Mouse (Mus musculus): ENCODE measurements around the gene Pdpr.
"Not testable (repeated sequence)": the region's sequence is repeated elsewhere in the genome, so short reads cannot be mapped to it uniquely, and the experiment has no call there.

Pdpr gene

GRCm38 (mm10) chr8:111093865-111094718, at the start of gene Pdpr:
Gene Pdpr, plus strand, starts transcription at chr8:111094630.
- DNase-seq (ENCODE audit: low spot score), result peak; percentile 72

DNA sequence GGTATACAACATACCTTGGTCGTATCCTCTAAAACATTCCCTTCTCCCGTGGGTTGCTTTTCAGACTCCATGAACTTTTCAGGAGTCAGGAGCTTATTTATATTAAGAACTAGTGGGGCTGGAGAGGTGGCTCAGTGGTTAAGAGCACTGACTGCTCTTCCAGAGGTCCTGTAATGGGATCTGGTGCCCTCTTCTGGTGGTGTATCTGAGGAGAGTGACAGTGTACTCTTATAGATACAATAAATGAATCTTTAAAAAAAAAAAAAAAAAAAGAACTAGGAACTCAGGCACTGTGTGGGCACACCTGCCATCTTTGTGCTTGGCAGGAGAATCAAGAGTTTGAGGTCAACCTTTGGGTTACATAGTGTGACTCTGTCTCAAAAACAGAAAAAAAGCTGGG, 45.7 kb upstream of the Pdpr start:
- DNase-seq (ENCODE audit: low spot score), result no peak

DNA sequence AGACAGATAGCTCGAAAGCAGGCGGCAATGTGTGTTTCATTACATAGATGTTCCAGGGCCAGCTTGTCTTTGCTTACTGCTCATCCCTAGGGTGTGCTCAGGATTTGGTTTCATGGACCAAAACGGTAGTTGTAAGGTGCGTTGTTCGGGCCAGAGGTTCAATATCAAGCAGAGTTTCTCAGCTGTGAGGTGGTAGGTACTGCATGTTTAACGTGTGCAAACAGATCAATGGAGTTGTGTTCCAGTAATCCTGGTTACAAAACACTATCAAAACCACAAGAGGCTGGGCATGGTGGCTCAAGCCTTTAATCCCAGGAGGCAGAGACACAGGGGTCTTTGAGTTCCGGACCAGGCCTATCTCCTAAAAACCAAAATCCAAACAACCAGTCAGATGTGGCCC, 45.3 kb upstream of the Pdpr start:
- no peak for DNase-seq (ENCODE audit: low spot score)

- DNase-seq (ENCODE audit: low spot score), result no peak
These were observed 40.5 kb upstream of the Pdpr start for GRCm38 (mm10) chr8:111053827-111054518.

- no peak for DNase-seq (ENCODE audit: low spot score)
These were observed 39.3 kb upstream of the Pdpr start for GRCm38 (mm10) chr8:111055031-111055634.

DNA sequence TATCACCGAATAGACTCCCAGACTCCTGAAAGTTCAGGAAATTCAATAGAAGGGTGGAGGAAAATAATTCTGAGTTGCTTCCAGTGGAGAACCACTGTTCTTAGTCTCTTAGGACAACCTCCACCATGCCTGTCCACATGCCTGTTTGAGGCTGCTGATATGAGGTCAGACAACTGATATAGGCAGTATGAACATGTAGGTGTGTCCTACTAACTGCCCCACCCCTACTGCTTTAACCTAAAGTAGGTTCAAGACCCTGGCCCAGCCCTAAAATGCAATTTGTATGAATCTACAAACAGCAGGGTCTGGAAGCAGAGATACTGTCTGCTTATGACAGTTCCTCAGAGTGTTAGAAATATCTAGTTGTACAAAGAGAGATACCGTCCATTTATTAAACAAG, 38.8 kb upstream of the Pdpr start:
- DNase-seq (ENCODE audit: low spot score), result no peak

DNA sequence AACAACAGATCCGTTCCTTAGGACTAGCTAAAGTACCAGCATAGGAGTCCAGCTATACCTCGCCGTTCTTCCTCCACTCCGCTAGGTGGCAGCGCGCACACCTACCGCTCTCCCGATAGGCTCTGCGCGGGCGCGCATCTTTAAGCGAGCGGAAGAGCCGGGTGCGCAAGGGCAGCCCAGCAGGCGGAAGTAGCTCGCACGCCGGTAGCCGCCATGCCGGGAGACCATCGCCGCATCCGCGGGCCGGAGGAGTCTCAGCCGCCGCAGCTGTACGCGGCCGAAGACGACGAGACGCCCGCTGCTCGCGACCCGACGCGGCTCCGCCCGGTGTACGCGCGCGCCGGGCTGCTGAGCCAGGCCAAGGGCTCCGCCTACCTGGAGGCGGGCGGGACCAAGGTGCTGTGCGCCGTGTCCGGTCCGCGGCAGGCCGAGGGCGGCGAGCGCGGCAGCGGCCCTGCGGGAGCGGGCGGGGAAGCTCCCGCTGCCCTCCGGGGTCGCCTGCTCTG, 38.2 kb upstream of the Pdpr start, which contains the start of gene Exosc6:
Gene Exosc6, plus strand, starts transcription at position 182 of the 506 bp plus-strand sequence.
- peak; percentile 60 for DNase-seq (ENCODE audit: low spot score)

- DNase-seq (ENCODE audit: low spot score), result no peak
These were observed 37.6 kb upstream of the Pdpr start for GRCm38 (mm10) chr8:111056691-111057293.

GRCm38 (mm10) chr8:111058946-111059572, 35.4 kb upstream of the Pdpr start:
- no peak for DNase-seq (ENCODE audit: low spot score)

GRCm38 (mm10) chr8:111061688-111062071, 32.8 kb upstream of the Pdpr start:
- no peak for DNase-seq (ENCODE audit: low spot score)

- DNase-seq (ENCODE audit: low spot score), result peak; percentile 47
These were observed 32.2 kb upstream of the Pdpr start for GRCm38 (mm10) chr8:111062072-111062757.

DNA sequence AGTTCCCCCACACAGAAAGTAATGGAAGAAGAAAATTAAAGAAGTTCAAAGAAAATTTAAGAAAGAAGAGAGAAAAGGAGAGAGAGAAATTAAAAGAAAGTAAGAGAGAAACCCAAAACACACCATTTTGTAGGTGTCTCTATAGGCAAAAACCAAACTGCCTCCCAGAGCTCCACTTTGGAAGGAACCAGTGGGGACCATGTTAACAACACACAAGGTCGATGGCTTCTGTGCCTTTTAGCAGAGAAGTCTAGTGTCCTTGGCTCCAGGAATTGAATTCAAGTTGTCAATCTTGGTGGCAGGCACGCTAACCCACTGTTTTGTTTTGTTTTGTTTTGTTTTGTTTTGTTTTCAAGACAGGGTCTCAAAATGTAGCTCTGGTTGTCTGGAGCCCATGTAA, 31.5 kb upstream of the Pdpr start:
- DNase-seq (ENCODE audit: low spot score), result no peak

DNA sequence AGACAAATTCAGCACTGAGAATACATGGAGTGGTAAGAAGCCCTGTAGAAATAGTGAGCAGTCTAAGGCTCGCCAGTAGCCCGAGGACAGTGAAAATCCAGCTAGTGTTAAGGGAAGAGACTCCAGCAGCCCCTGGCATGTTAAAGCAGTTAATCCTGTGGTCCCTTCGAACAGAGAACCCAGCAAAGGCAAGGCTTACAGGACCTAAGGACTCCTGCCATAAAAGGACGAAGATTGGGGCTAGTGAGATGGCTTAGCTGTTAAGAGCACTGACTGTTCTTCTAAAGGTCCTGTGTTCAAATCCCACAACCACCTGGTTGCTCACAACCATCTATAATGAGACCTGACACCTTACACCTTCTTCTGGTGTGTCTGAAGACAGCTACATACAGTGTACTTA, 28.1 kb upstream of the Pdpr start:
- no peak for DNase-seq (ENCODE audit: low spot score)

GRCm38 (mm10) chr8:111067439-111067838, 27.0 kb upstream of the Pdpr start:
- no peak for DNase-seq (ENCODE audit: low spot score)

DNA sequence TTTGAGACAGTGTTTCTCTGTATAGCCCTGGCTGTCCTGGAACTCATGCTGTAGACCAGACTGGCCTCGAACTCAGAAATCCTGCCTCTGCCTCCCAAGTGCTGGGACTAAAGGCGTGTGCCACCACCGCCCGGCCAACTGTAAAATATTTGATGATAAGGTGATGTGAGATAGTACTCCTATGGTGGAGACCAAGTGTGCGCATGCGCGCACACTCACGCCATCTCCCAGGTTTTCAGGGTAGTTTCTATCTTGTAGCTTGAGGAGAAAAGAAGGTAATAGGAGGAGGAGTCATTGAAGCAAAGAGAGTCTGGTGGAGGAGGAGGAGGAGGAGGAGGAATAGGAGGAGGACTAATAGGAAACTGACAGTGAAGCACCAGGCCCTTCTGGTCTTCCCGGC, 25.8 kb upstream of the Pdpr start:
- not testable (repeated sequence) for DNase-seq (ENCODE audit: low spot score)

GRCm38 (mm10) chr8:111075926-111076325, 18.5 kb upstream of the Pdpr start:
- no peak for DNase-seq (ENCODE audit: low spot score)

- DNase-seq (ENCODE audit: low spot score), result no peak
These were observed 15.0 kb upstream of the Pdpr start for GRCm38 (mm10) chr8:111079461-111079860.

DNA sequence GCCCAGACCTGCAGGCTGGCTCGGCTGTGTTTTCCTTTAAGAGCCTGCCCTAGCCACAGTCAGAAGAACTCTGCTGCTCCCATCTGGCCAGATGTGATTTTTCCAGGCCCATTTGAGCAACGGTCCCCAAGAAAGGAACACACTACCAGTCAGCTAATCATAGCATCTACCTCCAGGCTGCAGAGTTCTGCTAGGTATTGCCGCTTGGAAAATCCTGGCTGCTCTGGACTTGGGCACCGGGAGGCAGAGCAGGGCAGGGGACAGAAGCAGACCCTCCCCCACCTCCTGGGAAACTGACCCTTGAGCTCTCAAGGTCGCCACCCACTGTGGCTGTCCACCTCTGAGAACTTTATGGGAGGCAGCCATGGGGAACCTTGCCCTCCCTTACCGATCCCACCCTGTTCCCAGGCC, 14.6 kb upstream of the Pdpr start:
- no peak for DNase-seq (ENCODE audit: low spot score)

DNA sequence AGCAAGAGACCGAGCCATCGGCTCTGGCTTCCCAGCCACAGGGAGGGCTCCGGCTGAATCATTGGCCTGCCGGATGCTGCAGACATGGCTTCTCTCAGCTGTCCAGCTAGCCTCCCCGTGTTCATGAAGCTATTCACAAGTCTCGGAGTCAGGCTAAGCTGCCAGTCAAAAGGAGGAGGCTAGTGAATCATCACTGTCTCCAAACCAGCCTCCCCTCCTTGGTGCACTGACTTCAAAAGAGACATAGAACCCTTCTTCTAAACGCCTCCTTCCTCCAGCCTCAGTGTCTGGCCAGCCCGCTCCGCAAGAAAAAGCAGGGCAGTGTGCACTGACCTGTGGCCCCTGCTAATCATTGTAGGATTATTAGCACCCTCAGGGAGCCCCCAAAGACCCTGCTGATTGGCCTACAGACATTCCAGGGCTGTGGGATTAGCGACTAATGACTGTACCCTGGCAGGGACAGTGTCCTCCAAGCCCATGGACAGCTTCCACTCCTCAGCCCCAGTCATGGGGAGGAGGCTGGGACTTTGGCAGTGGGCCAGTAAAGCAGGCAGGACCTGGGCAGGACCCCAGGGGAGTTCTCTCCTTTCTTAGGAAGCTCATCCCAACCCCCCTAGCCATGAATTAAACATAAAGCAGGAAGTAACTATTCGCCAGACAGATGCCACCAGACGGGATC, 12.7 kb upstream of the Pdpr start:
- no peak for DNase-seq (ENCODE audit: low spot score)

- DNase-seq (ENCODE audit: low spot score), result not testable (repeated sequence)
These were observed 10.5 kb upstream of the Pdpr start for GRCm38 (mm10) chr8:111083936-111084335.

DNA sequence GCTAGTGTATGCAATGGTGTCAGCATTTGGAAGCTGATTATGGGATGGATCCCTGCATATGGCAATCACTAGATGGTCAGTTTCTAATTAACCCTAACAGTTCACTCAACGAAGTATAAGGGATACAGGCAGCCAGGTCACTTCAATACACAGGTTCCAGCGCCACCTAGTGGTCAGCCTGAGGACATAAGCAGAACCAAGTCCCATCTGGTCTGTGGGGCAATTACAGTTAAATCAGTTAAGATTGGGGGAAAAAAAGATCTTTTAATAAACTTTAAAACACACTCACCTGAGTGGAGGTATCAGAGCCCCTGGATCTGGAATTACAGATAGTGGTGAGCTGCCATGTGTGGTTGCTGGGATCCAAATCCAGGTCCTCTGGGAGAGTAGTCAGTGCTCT, 4.3 kb upstream of the Pdpr start:
- DNase-seq (ENCODE audit: low spot score), result peak; percentile 36
